Mouse (Mus musculus) heart, postnatal 0 days (tissue): ENCODE measurements around the gene Ndufv3. TPM values are rescaled to one million over a fixed set of nuclear protein-coding genes. Genes with fewer than 3 reads are reported as not detected.
"Not testable (repeated sequence)": the region's sequence is repeated elsewhere in the genome, so short reads cannot be mapped to it uniquely, and the experiment has no call there.

ENCODE experiments used
- ATAC-seq: fragments of 200-750 bp; cut with Nextera tagmentation; 2 replicates; pipeline ENCODE4 v1.8.0; 2017; ENCODE audit warnings: low read depth, moderate number of reproducible peaks, moderate library complexity; ENCODE audit not compliant: insufficient read depth
- DNase-seq: peaks from one replicate; pipeline ENCODE4 v3.0.0-alpha.2; 2016; ENCODE audit warnings: low spot score
- H3K27ac ChIP-seq: fragments of 300-500 bp; sonication (generic); 2 replicates; pipeline ENCODE4 v1.5.1; 2014; ENCODE audit warnings: low read depth, mild to moderate bottlenecking
- H3K27me3 ChIP-seq: fragments of 300-500 bp; sonication (generic); 2 replicates; pipeline ENCODE4 v1.6.1; 2014; ENCODE audit warnings: low read length, mixed read lengths; ENCODE audit not compliant: control insufficient read depth, insufficient read depth
- H3K36me3 ChIP-seq: fragments of 300-500 bp; sonication (generic); replicated peaks from 2 replicates; pipeline ENCODE4 v1.6.1; 2014; ENCODE audit warnings: low read length, mixed read lengths; ENCODE audit not compliant: control insufficient read depth, insufficient read depth
- H3K4me1 ChIP-seq: fragments of 300-500 bp; sonication (generic); 2 replicates; pipeline ENCODE4 v1.6.1; 2014; ENCODE audit warnings: antibody characterized with exemption; ENCODE audit not compliant: control insufficient read depth, insufficient read depth
- H3K4me2 ChIP-seq: fragments of 300-500 bp; sonication (generic); 2 replicates; pipeline ENCODE4 v1.6.1; 2014; ENCODE audit warnings: low read depth, mild to moderate bottlenecking, low read length, moderate library complexity
- H3K4me3 ChIP-seq: fragments of 300-500 bp; sonication (generic); 2 replicates; pipeline ENCODE4 v1.5.1; 2014; ENCODE audit warnings: low read depth, low read length
- H3K9ac ChIP-seq: fragments of 300-500 bp; sonication (generic); replicated peaks from 2 replicates; pipeline ENCODE4 v1.6.1; 2014; ENCODE audit warnings: low read depth, low read length, mixed read lengths
- H3K9me3 ChIP-seq: fragments of 300-500 bp; sonication (generic); replicated peaks from 2 replicates; pipeline ENCODE4 v1.6.1; 2016; ENCODE audit warnings: low read length; ENCODE audit not compliant: control insufficient read depth
- CTCF ChIP-seq: IDR thresholded peaks from 2 replicates; pipeline ENCODE4 v1.5.1; 2016; ENCODE audit warnings: antibody characterized with exemption, control low read depth, low read depth
- EP300 ChIP-seq: IDR thresholded peaks from 2 replicates; pipeline ENCODE4 v1.6.1; 2016; ENCODE audit warnings: antibody characterized with exemption, low read depth
- WGBS: fragments of 180-500 bp; shearing (Covaris S2); extraction: QIAGEN DNeasy Blood & Tissue Kit; methylation state at CpG from one replicate; pipeline ENCODE4 v1.1.7; 2014; 5-methylcytosine and 5-hydroxymethylcytosine counted together
- polyA plus RNA-seq: library from polyadenylated mRNA; unstranded; fragments of >200 nt; fragmentation: Nextera tagmentation; extraction: Ambion mirVana; gene quantifications from 2 replicates; pipeline ENCODE4 v1.2.1, GENCODE M21; 2015
- total RNA-seq: library from RNA; depleted of rRNA; stranded (reverse); fragments of >200 nt; gene quantifications from 2 replicates; pipeline ENCODE4 v1.2.3, GENCODE M21; 2014; ENCODE audit warnings: low replicate concordance

Gene Ndufv3
- total and polyA plus RNA-seq, 2 experiments from 2014 or later: 689 to 1,214 TPM

GRCm38 (mm10) chr17:31549389-31549788 is 29.5 kb downstream of the Ndufv3 start:
- ATAC-seq (no peak), DNase-seq (no peak)
- no peaks in the 10 kb centered on the region for H3K36me3 ChIP-seq
- H3K4me3 ChIP-seq: no peak overlapping the region
- no peaks in the 10 kb centered on the region for H3K27me3 ChIP-seq
- peaks cover 5% of the 10 kb centered on the region; the same call in 1 of the 2 replicates for H3K9me3 ChIP-seq
- no peak overlapping the region for H3K27ac ChIP-seq
- H3K4me2 ChIP-seq: no peak overlapping the region
- no peak overlapping the region for H3K9ac ChIP-seq
- 44% methylated on average over 8 of the region's 8 CpGs for WGBS
- TF ChIP-seq EP300 (no peak), CTCF (no peak)
- H3K4me1 ChIP-seq: no peaks in the 10 kb centered on the region

GRCm38 (mm10) chr17:31552601-31553000 is 32.7 kb downstream of the Ndufv3 start:
- H3K9me3 ChIP-seq, H3K27me3 ChIP-seq, DNase-seq, H3K4me1 ChIP-seq, H3K27ac ChIP-seq, H3K9ac ChIP-seq, H3K36me3 ChIP-seq, ATAC-seq, H3K4me3 ChIP-seq, H3K4me2 ChIP-seq: not testable (repeated sequence)
- 93% methylated on average over 23 of the region's 23 CpGs for WGBS

- Histone ChIP-seq H3K9ac (no peak overlapping the region), H3K27ac (no peak overlapping the region), H3K4me1 (no peaks in the 10 kb centered on the region), H3K36me3 (no peaks in the 10 kb centered on the region), H3K4me3 (no peak overlapping the region), H3K4me2 (no peak overlapping the region), H3K9me3 (no peaks in the 10 kb centered on the region), H3K27me3 (no peaks in the 10 kb centered on the region)
- TF ChIP-seq EP300 (no peak), CTCF (no peak)
- no peak for ATAC-seq
- WGBS: 57% methylated on average over 4 of the region's 4 CpGs
- no peak for DNase-seq
Measured at GRCm38 (mm10) chr17:31556253-31556652, 36.3 kb downstream of the Ndufv3 start.

- no peaks in the 10 kb centered on the region for H3K9me3 ChIP-seq
- H3K4me3 ChIP-seq: no peak overlapping the region
- peak overlapping the region; percentile 23 for H3K4me2 ChIP-seq
- H3K27ac ChIP-seq: peak overlapping the region; percentile 27; the same call in 1 of the 2 replicates
- no peaks in the 10 kb centered on the region for H3K27me3 ChIP-seq
- no peak overlapping the region for H3K9ac ChIP-seq
- ATAC-seq (peak; percentile 51), DNase-seq (peak; percentile 48)
- H3K4me1 ChIP-seq: no peaks in the 10 kb centered on the region
- WGBS: 54% methylated on average over 11 of the region's 11 CpGs
- TF ChIP-seq EP300 (no peak), CTCF (no peak)
- H3K36me3 ChIP-seq: no peaks in the 10 kb centered on the region
Measured at GRCm38 (mm10) chr17:31557124-31557880, 37.4 kb downstream of the Ndufv3 start.

GRCm38 (mm10) chr17:31557947-31558542 is 38.1 kb downstream of the Ndufv3 start:
- 78% methylated on average over 10 of the region's 10 CpGs for WGBS
- Histone ChIP-seq H3K9ac (no peak overlapping the region), H3K27me3 (no peaks in the 10 kb centered on the region), H3K27ac (peak overlapping the region; percentile 27; the same call in 1 of the 2 replicates), H3K4me2 (peak overlapping the region; percentile 23), H3K9me3 (no peaks in the 10 kb centered on the region), H3K4me1 (peaks cover under 1% of the 10 kb centered on the region; the same call in 1 of the 2 replicates), H3K4me3 (no peak overlapping the region), H3K36me3 (no peaks in the 10 kb centered on the region)
- DNase-seq: no peak
- no peak for ATAC-seq
- TF ChIP-seq EP300 (no peak), CTCF (no peak)
